Mouse (Mus musculus): ENCODE data around the gene Cab39l. TPM values are rescaled to one million over a fixed set of nuclear protein-coding genes. Genes with fewer than 3 reads are reported as not detected.

Gene Cab39l
- polyA plus RNA-seq (2014; fragmentation: Illumina TruSeq; extraction: RNeasy Lipid Tissue Mini Kit (QIAGEN cat#74804); ENCODE audit: low read depth, low replicate concordance), result 184 TPM

GRCm38 (mm10) chr14:59440558-59441471, at the start of gene Cab39l, which contains the start of gene Setdb2:
Gene Cab39l (plus strand): TSS chr14:59440972.
Gene Setdb2 (minus strand): TSS chr14:59440884.

GRCm38 (mm10) chr14:59395281-59395680, 45.5 kb upstream of the Cab39l start, which contains the start of gene Phf11c:
Gene Phf11c (minus strand): TSS chr14:59395381.

GRCm38 (mm10) chr14:59597398-59598259, 156.9 kb downstream of the Cab39l start, which contains the start of gene Cdadc1:
Gene Cdadc1 (minus strand): TSS chr14:59597959.

GRCm38 (mm10) chr14:59625158-59625805, 184.5 kb downstream of the Cab39l start, which contains the start of gene Shisa2:
Gene Shisa2 (plus strand): TSS chr14:59625308.

Other genes starting within 250 kb of the Cab39l start
- gene Rcbtb1, start 239.8 kb upstream of the Cab39l start, polyA plus RNA-seq (2014; fragmentation: Illumina TruSeq; extraction: RNeasy Lipid Tissue Mini Kit (QIAGEN cat#74804); ENCODE audit: low read depth, low replicate concordance), result 12.7 TPM
- gene Gm6904, start 180.8 kb upstream of the Cab39l start, polyA plus RNA-seq (2014; fragmentation: Illumina TruSeq; extraction: RNeasy Lipid Tissue Mini Kit (QIAGEN cat#74804); ENCODE audit: low read depth, low replicate concordance), result not detected
- gene Phf11a, start 143.4 kb upstream of the Cab39l start, polyA plus RNA-seq (2014; fragmentation: Illumina TruSeq; extraction: RNeasy Lipid Tissue Mini Kit (QIAGEN cat#74804); ENCODE audit: low read depth, low replicate concordance), result not detected
- 0.48 TPM for gene Phf11b, start 99.6 kb upstream of the Cab39l start, polyA plus RNA-seq (2014; fragmentation: Illumina TruSeq; extraction: RNeasy Lipid Tissue Mini Kit (QIAGEN cat#74804); ENCODE audit: low read depth, low replicate concordance)
- 3.7 TPM for gene Phf11d, start 75.5 kb upstream of the Cab39l start, polyA plus RNA-seq (2014; fragmentation: Illumina TruSeq; extraction: RNeasy Lipid Tissue Mini Kit (QIAGEN cat#74804); ENCODE audit: low read depth, low replicate concordance)
- gene Phf11c, start 45.6 kb upstream of the Cab39l start, polyA plus RNA-seq (2014; fragmentation: Illumina TruSeq; extraction: RNeasy Lipid Tissue Mini Kit (QIAGEN cat#74804); ENCODE audit: low read depth, low replicate concordance), result 5.5 TPM
- gene Setdb2, start 88 bp upstream of the Cab39l start, polyA plus RNA-seq (2014; fragmentation: Illumina TruSeq; extraction: RNeasy Lipid Tissue Mini Kit (QIAGEN cat#74804); ENCODE audit: low read depth, low replicate concordance), result 34.7 TPM
- 36.3 TPM for gene Cdadc1, start 157.0 kb downstream of the Cab39l start, polyA plus RNA-seq (2014; fragmentation: Illumina TruSeq; extraction: RNeasy Lipid Tissue Mini Kit (QIAGEN cat#74804); ENCODE audit: low read depth, low replicate concordance)
- gene Shisa2, start 184.3 kb downstream of the Cab39l start, polyA plus RNA-seq (2014; fragmentation: Illumina TruSeq; extraction: RNeasy Lipid Tissue Mini Kit (QIAGEN cat#74804); ENCODE audit: low read depth, low replicate concordance), result 2.0 TPM